Mouse (Mus musculus) midbrain, embryonic 13.5 days (tissue): ENCODE measurements around the gene Dnm2. TPM values are rescaled to one million over a fixed set of nuclear protein-coding genes. Genes with fewer than 3 reads are reported as not detected.

ENCODE experiments used
- microRNA-seq: library from miRNA; unstranded; fragments of <30 nt; microRNA quantifications from one replicate; pipeline ENCODE4, GENCODE M21; 2016
- polyA plus RNA-seq: library from polyadenylated mRNA; unstranded; fragments of >200 nt; fragmentation: Nextera tagmentation; extraction: Ambion mirVana; gene quantifications from 2 replicates; pipeline ENCODE4 v1.2.1, GENCODE M21; 2015

Dnm2 gene
- polyA plus RNA-seq, 1 experiment from 2014 or later = 66.9 TPM

Small RNA genes within 50 kb of the gene (microRNA-seq; reads per million reads assigned to microRNA genes)
- not detected for gene Mir199a-1

Other genes with a start within 250 kb of the Dnm2 start
- 58.6 and 61.9 TPM in 2 replicates for gene Keap1, start 185.5 kb upstream of the Dnm2 start, polyA plus RNA-seq
- 1.1 and 1.6 TPM in 2 replicates for gene S1pr5, start 176.5 kb upstream of the Dnm2 start, polyA plus RNA-seq
- gene Atg4d, start 159.6 kb upstream of the Dnm2 start, polyA plus RNA-seq = 55.3 and 57.8 TPM in 2 replicates
- gene Kri1, start 136.9 kb upstream of the Dnm2 start, polyA plus RNA-seq = 20.3 and 21.6 TPM in 2 replicates
- 79.6 and 81.3 TPM in 2 replicates for gene Cdkn2d, start 133.5 kb upstream of the Dnm2 start, polyA plus RNA-seq
- gene Ap1m2, start 112.6 kb upstream of the Dnm2 start, polyA plus RNA-seq = 0.23 and 0.34 TPM in 2 replicates
- 61.6 and 63.1 TPM in 2 replicates for gene Slc44a2, start 104.2 kb upstream of the Dnm2 start, polyA plus RNA-seq
- gene Ilf3, start 57.0 kb upstream of the Dnm2 start, polyA plus RNA-seq = 312 and 327 TPM in 2 replicates
- gene Qtrt1, start 13.1 kb upstream of the Dnm2 start, polyA plus RNA-seq = 52.3 and 53.0 TPM in 2 replicates
- gene Tmed1, start 85.3 kb downstream of the Dnm2 start, polyA plus RNA-seq = 57.2 and 60.3 TPM in 2 replicates
- gene AB124611, start 101.3 kb downstream of the Dnm2 start, polyA plus RNA-seq = 5.1 and 6.3 TPM in 2 replicates
- 32.1 and 39.6 TPM in 2 replicates for gene Carm1, start 122.0 kb downstream of the Dnm2 start, polyA plus RNA-seq
- gene Timm29, start 167.8 kb downstream of the Dnm2 start, polyA plus RNA-seq = 52.8 and 58.6 TPM in 2 replicates
- gene Yipf2, start 167.9 kb downstream of the Dnm2 start, polyA plus RNA-seq = 28.7 and 28.8 TPM in 2 replicates
- gene Smarca4, start 191.3 kb downstream of the Dnm2 start, polyA plus RNA-seq = 172 and 183 TPM in 2 replicates